Mouse (Mus musculus): ENCODE results near the gene Wdtc1. TPM values are rescaled to one million over a fixed set of nuclear protein-coding genes. Genes with fewer than 3 reads are reported as not detected.

Gene Wdtc1
- polyA plus RNA-seq, 1 experiment from 2014 or later = 13.9 TPM

GRCm38 (mm10) chr4:133286476-133287077 lies 66.7 kb downstream of the Wdtc1 start:
- H3K27me3 ChIP-seq (replicated peaks) = no peaks in the 10 kb centered on the region
- H3K36me3 ChIP-seq = no peaks in the 10 kb centered on the region
- H3K9ac ChIP-seq = no peak overlapping the region
- 75% methylated on average over 4 of the region's 4 CpGs for WGBS
- no peak overlapping the region for H3K27ac ChIP-seq
- no peak for ATAC-seq
- H3K4me2 ChIP-seq (replicated peaks) = no peak overlapping the region
- no peak overlapping the region for H3K4me3 ChIP-seq (replicated peaks)
- H3K9me3 ChIP-seq = no peaks in the 10 kb centered on the region
- peaks cover 7% of the 10 kb centered on the region; the same call in 1 of the 2 replicates for H3K4me1 ChIP-seq (replicated peaks)

GRCm38 (mm10) chr4:133285950-133286349 lies 67.3 kb downstream of the Wdtc1 start:
- no peaks in the 10 kb centered on the region for H3K27me3 ChIP-seq (replicated peaks)
- H3K9me3 ChIP-seq = no peaks in the 10 kb centered on the region
- H3K4me2 ChIP-seq (replicated peaks) = no peak overlapping the region
- ATAC-seq = 0 out of 2 replicates have a peak, but pooled peaks have one; percentile 43
- no peak overlapping the region for H3K27ac ChIP-seq
- peaks cover 8% of the 10 kb centered on the region; the same call in 1 of the 2 replicates for H3K4me1 ChIP-seq (replicated peaks)
- 60% methylated on average over 5 of the region's 5 CpGs for WGBS
- H3K36me3 ChIP-seq = no peaks in the 10 kb centered on the region
- H3K9ac ChIP-seq = no peak overlapping the region
- H3K4me3 ChIP-seq (replicated peaks) = no peak overlapping the region

GRCm38 (mm10) chr4:133285299-133285698 lies 68.0 kb downstream of the Wdtc1 start:
- Histone ChIP-seq H3K9me3 (no peaks in the 10 kb centered on the region), H3K4me1 (replicated peaks) (peaks cover 8% of the 10 kb centered on the region; the same call in 1 of the 2 replicates), H3K36me3 (no peaks in the 10 kb centered on the region), H3K27ac (no peak overlapping the region), H3K4me3 (replicated peaks) (no peak overlapping the region), H3K9ac (no peak overlapping the region), H3K27me3 (replicated peaks) (no peaks in the 10 kb centered on the region), H3K4me2 (replicated peaks) (no peak overlapping the region)
- ATAC-seq = no peak
- WGBS = 83% methylated on average over 3 of the region's 3 CpGs

GRCm38 (mm10) chr4:133282656-133283055 lies 70.6 kb downstream of the Wdtc1 start:
- Histone ChIP-seq H3K4me2 (replicated peaks) (no peak overlapping the region), H3K9me3 (no peaks in the 10 kb centered on the region), H3K4me3 (replicated peaks) (no peak overlapping the region), H3K27ac (peak overlapping the region; percentile 45), H3K36me3 (no peaks in the 10 kb centered on the region), H3K9ac (no peak overlapping the region), H3K4me1 (replicated peaks) (peaks cover 11% of the 10 kb centered on the region; the same call in 1 of the 2 replicates), H3K27me3 (replicated peaks) (no peaks in the 10 kb centered on the region)
- WGBS = 28% methylated on average over 4 of the region's 4 CpGs
- ATAC-seq = no peak

GRCm38 (mm10) chr4:133281951-133282481 lies 71.3 kb downstream of the Wdtc1 start:
- 17% methylated on average over 5 of the region's 5 CpGs for WGBS
- Histone ChIP-seq H3K36me3 (no peaks in the 10 kb centered on the region), H3K27ac (peak overlapping the region; percentile 68), H3K4me3 (replicated peaks) (no peak overlapping the region), H3K4me2 (replicated peaks) (no peak overlapping the region), H3K4me1 (replicated peaks) (peaks cover 11% of the 10 kb centered on the region; the same call in 1 of the 2 replicates), H3K27me3 (replicated peaks) (no peaks in the 10 kb centered on the region), H3K9ac (no peak overlapping the region), H3K9me3 (no peaks in the 10 kb centered on the region)
- ATAC-seq = no peak

GRCm38 (mm10) chr4:133281513-133281912 lies 71.8 kb downstream of the Wdtc1 start:
- Histone ChIP-seq H3K27ac (peak overlapping the region; percentile 68), H3K4me1 (replicated peaks) (peaks cover 15% of the 10 kb centered on the region), H3K4me2 (replicated peaks) (no peak overlapping the region), H3K36me3 (no peaks in the 10 kb centered on the region), H3K4me3 (replicated peaks) (no peak overlapping the region), H3K9ac (no peak overlapping the region), H3K27me3 (replicated peaks) (no peaks in the 10 kb centered on the region), H3K9me3 (no peaks in the 10 kb centered on the region)
- 33% methylated on average over 7 of the region's 7 CpGs for WGBS
- ATAC-seq = no peak

- WGBS = 88% methylated on average over 3 of the region's 3 CpGs
- H3K36me3 ChIP-seq = no peaks in the 10 kb centered on the region
- no peaks in the 10 kb centered on the region for H3K27me3 ChIP-seq (replicated peaks)
- H3K4me2 ChIP-seq (replicated peaks) = peak overlapping the region; percentile 68; the same call in 1 of the 2 replicates
- no peak overlapping the region for H3K9ac ChIP-seq
- no peak overlapping the region for H3K4me3 ChIP-seq (replicated peaks)
- H3K4me1 ChIP-seq (replicated peaks) = peaks cover 24% of the 10 kb centered on the region
- no peaks in the 10 kb centered on the region for H3K9me3 ChIP-seq
- no peak for ATAC-seq
- no peak overlapping the region for H3K27ac ChIP-seq
Measured at GRCm38 (mm10) chr4:133278482-133278881, 74.8 kb downstream of the Wdtc1 start.

GRCm38 (mm10) chr4:133278067-133278466 lies 75.2 kb downstream of the Wdtc1 start:
- WGBS = 27% methylated on average over 6 of the region's 6 CpGs
- H3K9me3 ChIP-seq = no peaks in the 10 kb centered on the region
- peak; percentile 46; the same call in 1 of the 2 replicates for ATAC-seq
- H3K4me2 ChIP-seq (replicated peaks) = peak overlapping the region; percentile 68
- H3K4me1 ChIP-seq (replicated peaks) = peaks cover 24% of the 10 kb centered on the region
- H3K9ac ChIP-seq = peak overlapping the region; percentile 74
- H3K4me3 ChIP-seq (replicated peaks) = peak overlapping the region; percentile 73
- no peaks in the 10 kb centered on the region for H3K36me3 ChIP-seq
- no peaks in the 10 kb centered on the region for H3K27me3 ChIP-seq (replicated peaks)
- H3K27ac ChIP-seq = peak overlapping the region; percentile 91

- Histone ChIP-seq H3K4me3 (replicated peaks) (peak within 1 kb of the TSS; percentile 73), H3K4me2 (replicated peaks) (peak within 1 kb of the TSS; percentile 68), H3K27me3 (replicated peaks) (no peaks in the 10 kb centered on the region), H3K36me3 (no peaks in the 10 kb centered on the region), H3K9ac (peak within 1 kb of the TSS; percentile 74), H3K9me3 (no peaks in the 10 kb centered on the region), H3K4me1 (replicated peaks) (peaks cover 24% of the 10 kb centered on the region), H3K27ac (peak within 1 kb of the TSS; percentile 91)
- ATAC-seq = peak; percentile 97
- WGBS = under 1% methylated on average over 73 of the region's 73 CpGs
Measured at GRCm38 (mm10) chr4:133277104-133278026, 75.9 kb downstream of the Wdtc1 start, which contains the start of gene Tmem222. Gene Tmem222 (minus strand): TSS chr4:133277792.

- no peak for ATAC-seq
- no peak overlapping the region for H3K27ac ChIP-seq
- peaks cover 5% of the 10 kb centered on the region; the same call in 1 of the 2 replicates for H3K4me1 ChIP-seq (replicated peaks)
- H3K36me3 ChIP-seq = peaks cover 32% of the 10 kb centered on the region
- H3K27me3 ChIP-seq (replicated peaks) = no peaks in the 10 kb centered on the region
- H3K4me2 ChIP-seq (replicated peaks) = no peak overlapping the region
- no peaks in the 10 kb centered on the region for H3K9me3 ChIP-seq
- no peak overlapping the region for H3K4me3 ChIP-seq (replicated peaks)
- 92% methylated on average over 9 of the region's 9 CpGs for WGBS
- H3K9ac ChIP-seq = no peak overlapping the region
Measured at GRCm38 (mm10) chr4:133270929-133271328, 82.4 kb downstream of the Wdtc1 start.

GRCm38 (mm10) chr4:133269596-133269995 lies 83.7 kb downstream of the Wdtc1 start:
- Histone ChIP-seq H3K36me3 (peaks cover 45% of the 10 kb centered on the region), H3K27ac (no peak overlapping the region), H3K4me2 (replicated peaks) (no peak overlapping the region), H3K27me3 (replicated peaks) (no peaks in the 10 kb centered on the region), H3K9me3 (no peaks in the 10 kb centered on the region), H3K4me1 (replicated peaks) (no peaks in the 10 kb centered on the region), H3K9ac (no peak overlapping the region), H3K4me3 (replicated peaks) (no peak overlapping the region)
- 93% methylated on average over 3 of the region's 3 CpGs for WGBS
- no peak for ATAC-seq

- H3K27me3 ChIP-seq (replicated peaks) = no peaks in the 10 kb centered on the region
- no peak overlapping the region for H3K27ac ChIP-seq
- H3K9ac ChIP-seq = no peak overlapping the region
- ATAC-seq = no peak
- 93% methylated on average over 3 of the region's 3 CpGs for WGBS
- H3K9me3 ChIP-seq = no peaks in the 10 kb centered on the region
- H3K4me3 ChIP-seq (replicated peaks) = no peak overlapping the region
- peaks cover 49% of the 10 kb centered on the region for H3K36me3 ChIP-seq
- H3K4me1 ChIP-seq (replicated peaks) = no peaks in the 10 kb centered on the region
- H3K4me2 ChIP-seq (replicated peaks) = no peak overlapping the region
Measured at GRCm38 (mm10) chr4:133268931-133269330, 84.3 kb downstream of the Wdtc1 start.
